Mouse (Mus musculus) intestine, embryonic 14.5 days (tissue): Measurements from ENCODE around the gene Gtf2h2. TPM values are rescaled to one million over a fixed set of nuclear protein-coding genes. Genes with fewer than 3 reads are reported as not detected.
"Not testable (repeated sequence)": the region's sequence is repeated elsewhere in the genome, so short reads cannot be mapped to it uniquely, and the experiment has no call there.

Experiments used
- ATAC-seq: fragments of 200-750 bp; cut with Nextera tagmentation; replicated peaks from 2 replicates; pipeline ENCODE4 v1.8.0; 2017; ENCODE audit warnings: low read depth, moderate number of reproducible peaks, moderate TSS enrichment, moderate library complexity; ENCODE audit not compliant: low FRiP score, low TSS enrichment
- DNase-seq: peaks from one replicate; pipeline ENCODE4 v3.0.0-alpha.2; 2018; ENCODE audit warnings: low spot score
- H3K27ac ChIP-seq: fragments of 300-500 bp; sonication (generic); 2 replicates; pipeline ENCODE4 v1.5.1; 2014; ENCODE audit warnings: low read depth, mild to moderate bottlenecking, control low read depth
- H3K27me3 ChIP-seq: fragments of 300-500 bp; sonication (generic); replicated peaks from 2 replicates; pipeline ENCODE4 v1.6.1; 2014; ENCODE audit warnings: low read length, control low read depth; ENCODE audit not compliant: control insufficient read depth, insufficient read depth
- H3K36me3 ChIP-seq: fragments of 300-500 bp; sonication (generic); 2 replicates; pipeline ENCODE4 v1.6.1; 2014; ENCODE audit warnings: low read length, control low read depth; ENCODE audit not compliant: control insufficient read depth, insufficient read depth
- H3K4me1 ChIP-seq: fragments of 300-500 bp; sonication (generic); replicated peaks from 2 replicates; pipeline ENCODE4 v1.6.1; 2014; ENCODE audit warnings: low read length, control low read depth, mixed read lengths; ENCODE audit not compliant: control insufficient read depth, insufficient read depth
- H3K4me2 ChIP-seq: fragments of 300-500 bp; sonication (generic); 2 replicates; pipeline ENCODE4 v1.6.1; 2014; ENCODE audit warnings: low read length
- H3K4me3 ChIP-seq: fragments of 300-500 bp; sonication (generic); 2 replicates; pipeline ENCODE4 v1.5.1; 2014; ENCODE audit warnings: low read depth, low read length, control low read depth, mixed read lengths
- H3K9ac ChIP-seq: fragments of 300-500 bp; sonication (generic); 2 replicates; pipeline ENCODE4 v1.6.1; 2014; ENCODE audit warnings: mild to moderate bottlenecking, low read length
- H3K9me3 ChIP-seq: fragments of 300-500 bp; sonication (generic); 2 replicates; pipeline ENCODE4 v1.6.1; 2016; ENCODE audit warnings: low read length, control low read depth; ENCODE audit not compliant: control insufficient read depth
- WGBS: fragments of 180-500 bp; shearing (Covaris S2); extraction: QIAGEN DNeasy Blood & Tissue Kit; methylation state at CpG from one replicate; pipeline ENCODE4 v1.1.7; 2014; 5-methylcytosine and 5-hydroxymethylcytosine counted together
- polyA plus RNA-seq: library from polyadenylated mRNA; unstranded; fragments of >200 nt; fragmentation: Nextera tagmentation; extraction: Ambion mirVana; gene quantifications from 2 replicates; pipeline ENCODE4 v1.2.1, GENCODE M21; 2014

Gene Gtf2h2
- polyA plus RNA-seq, 1 experiment from 2014 or later: 81.6 TPM

- DNase-seq, H3K4me1 ChIP-seq, H3K27me3 ChIP-seq, H3K9ac ChIP-seq, H3K27ac ChIP-seq, H3K9me3 ChIP-seq, H3K4me2 ChIP-seq, ATAC-seq, H3K36me3 ChIP-seq, H3K4me3 ChIP-seq: not testable (repeated sequence)
- WGBS: 80% methylated on average over 8 of the region's 8 CpGs
These were observed 39.8 kb downstream of the Gtf2h2 start, which contains the start of gene Naip1 for GRCm38 (mm10) chr13:100452415-100453127. Gene Naip1 (minus strand): TSS chr13:100452869.

- no peaks in the 10 kb centered on the region for H3K36me3 ChIP-seq
- 73% methylated on average over 1 of the region's 1 CpGs for WGBS
- H3K4me2 ChIP-seq: no peak overlapping the region
- H3K9ac ChIP-seq: no peak overlapping the region
- no peak overlapping the region for H3K27ac ChIP-seq
- H3K4me3 ChIP-seq: no peak overlapping the region
- no peaks in the 10 kb centered on the region for H3K4me1 ChIP-seq
- no peaks in the 10 kb centered on the region for H3K9me3 ChIP-seq
- peak; percentile 62 for ATAC-seq
- DNase-seq: no peak
- H3K27me3 ChIP-seq: no peaks in the 10 kb centered on the region
These were observed 42.9 kb downstream of the Gtf2h2 start for GRCm38 (mm10) chr13:100449495-100449894.

- Histone ChIP-seq H3K9ac (no peak overlapping the region), H3K27ac (no peak overlapping the region), H3K4me2 (no peak overlapping the region), H3K9me3 (no peaks in the 10 kb centered on the region), H3K4me3 (no peak overlapping the region), H3K4me1 (no peaks in the 10 kb centered on the region), H3K36me3 (no peaks in the 10 kb centered on the region), H3K27me3 (no peaks in the 10 kb centered on the region)
- 54% methylated on average over 3 of the region's 3 CpGs for WGBS
- ATAC-seq (no peak), DNase-seq (no peak)
These were observed 52.3 kb downstream of the Gtf2h2 start for GRCm38 (mm10) chr13:100440116-100440515.

DNA sequence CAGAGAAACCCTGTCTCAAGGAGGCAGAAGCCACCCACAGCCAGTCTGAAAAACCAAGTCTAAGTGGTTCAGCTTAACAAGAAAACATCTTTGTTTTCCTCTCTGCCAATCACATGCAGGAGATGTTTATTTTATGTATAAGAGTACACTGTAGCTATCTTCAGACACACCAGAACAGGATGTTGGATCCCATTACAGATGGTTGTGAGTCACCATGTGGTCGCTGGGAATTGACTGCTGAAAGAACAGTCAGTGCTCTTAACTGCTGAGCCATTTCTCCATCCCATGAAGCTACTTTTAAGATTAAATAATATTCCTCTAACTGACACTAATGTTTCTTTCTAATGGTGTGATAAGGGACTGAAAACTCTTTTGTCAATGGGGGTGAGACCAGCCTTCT lies 53.7 kb downstream of the Gtf2h2 start:
- WGBS: 40% methylated on average over 1 of the region's 1 CpGs
- Histone ChIP-seq H3K4me2 (no peak overlapping the region), H3K4me1 (no peaks in the 10 kb centered on the region), H3K27me3 (no peaks in the 10 kb centered on the region), H3K4me3 (no peak overlapping the region), H3K9ac (no peak overlapping the region), H3K27ac (no peak overlapping the region), H3K36me3 (no peaks in the 10 kb centered on the region), H3K9me3 (no peaks in the 10 kb centered on the region)
- DNase-seq (no peak), ATAC-seq (no peak)

DNA sequence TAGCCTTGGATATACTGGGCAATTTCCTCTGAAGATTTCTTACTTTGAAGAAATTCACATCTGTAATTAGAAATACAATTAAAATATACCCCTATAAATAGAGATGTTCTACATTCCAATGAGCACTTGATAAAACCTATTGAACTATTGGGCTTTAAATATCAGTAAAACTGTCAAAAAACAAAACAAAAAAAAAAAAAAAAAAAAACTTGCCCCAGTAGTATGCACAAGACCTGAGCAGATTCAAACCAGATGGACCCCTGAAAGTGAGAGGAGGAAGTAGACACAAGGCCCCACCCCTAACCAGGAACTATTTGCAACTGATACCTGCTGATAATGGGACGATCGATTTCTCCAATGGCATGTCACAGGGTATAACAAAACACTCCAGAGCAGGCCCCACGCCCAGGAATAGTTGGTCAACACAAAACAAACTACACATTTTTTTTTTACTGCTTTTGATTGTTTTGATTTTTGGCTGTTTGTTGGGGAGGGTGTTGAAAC lies 55.0 kb downstream of the Gtf2h2 start:
- ATAC-seq (no peak), DNase-seq (no peak)
- Histone ChIP-seq H3K36me3 (no peaks in the 10 kb centered on the region), H3K27me3 (no peaks in the 10 kb centered on the region), H3K9me3 (no peaks in the 10 kb centered on the region), H3K27ac (no peak overlapping the region), H3K4me1 (no peaks in the 10 kb centered on the region), H3K4me3 (no peak overlapping the region), H3K9ac (no peak overlapping the region), H3K4me2 (no peak overlapping the region)
- WGBS: 76% methylated on average over 3 of the region's 3 CpGs

GRCm38 (mm10) chr13:100436556-100437163 lies 55.7 kb downstream of the Gtf2h2 start:
- DNase-seq, H3K4me3 ChIP-seq, H3K9ac ChIP-seq, H3K9me3 ChIP-seq, H3K27ac ChIP-seq, ATAC-seq, H3K36me3 ChIP-seq, H3K4me2 ChIP-seq, H3K27me3 ChIP-seq, H3K4me1 ChIP-seq: not testable (repeated sequence)
- WGBS: 72% methylated on average over 1 of the region's 1 CpGs

DNA sequence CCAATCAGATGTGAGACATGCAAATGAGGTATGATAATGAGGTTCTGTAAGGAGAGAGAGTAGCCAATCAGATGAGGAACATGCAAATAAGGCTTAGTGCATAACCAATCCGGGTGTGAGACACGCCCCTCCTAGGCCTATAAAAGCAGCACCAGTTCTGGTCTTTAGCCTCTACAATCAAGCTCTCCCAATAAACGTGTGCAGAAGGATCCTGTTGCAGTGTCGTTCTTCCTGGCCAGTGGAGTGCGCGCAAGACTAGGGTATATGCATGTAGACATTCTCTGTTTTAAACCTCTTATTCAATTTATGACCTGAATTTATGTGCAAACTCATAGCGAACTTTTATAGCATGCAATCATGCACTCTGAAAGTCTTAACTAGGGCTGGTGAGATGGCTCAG lies 72.4 kb downstream of the Gtf2h2 start:
- H3K27ac ChIP-seq, H3K9ac ChIP-seq, H3K27me3 ChIP-seq, ATAC-seq, H3K4me3 ChIP-seq, DNase-seq, H3K4me2 ChIP-seq, H3K36me3 ChIP-seq, H3K4me1 ChIP-seq: not testable (repeated sequence)
- WGBS: 87% methylated on average over 7 of the region's 7 CpGs
- H3K9me3 ChIP-seq: peaks cover 14% of the 10 kb centered on the region

GRCm38 (mm10) chr13:100414428-100414827 lies 78.0 kb downstream of the Gtf2h2 start:
- DNase-seq (no peak), ATAC-seq (no peak)
- H3K27me3 ChIP-seq: no peaks in the 10 kb centered on the region
- H3K9ac ChIP-seq: no peak overlapping the region
- peaks cover 16% of the 10 kb centered on the region for H3K9me3 ChIP-seq
- H3K27ac ChIP-seq: no peak overlapping the region
- H3K4me3 ChIP-seq: no peak overlapping the region
- 45% methylated on average over 1 of the region's 1 CpGs for WGBS
- no peaks in the 10 kb centered on the region for H3K36me3 ChIP-seq
- H3K4me1 ChIP-seq: no peaks in the 10 kb centered on the region
- H3K4me2 ChIP-seq: no peak overlapping the region
